Mouse (Mus musculus): ENCODE data around the gene Nat9.

The Nat9 gene

GRCm38 (mm10) chr11:115153088-115153487, 34.6 kb downstream of the Nat9 start:
- no peak for DNase-seq

- DNase-seq: peak; percentile 81 to 82
Observed at GRCm38 (mm10) chr11:115151755-115152429, 35.8 kb downstream of the Nat9 start.

- no peak for DNase-seq
Observed at GRCm38 (mm10) chr11:115150741-115151254, 36.9 kb downstream of the Nat9 start.

- no peak for DNase-seq
Observed at GRCm38 (mm10) chr11:115147813-115148212, 39.8 kb downstream of the Nat9 start.

- no peak for DNase-seq
Observed at GRCm38 (mm10) chr11:115141970-115142369, 45.7 kb downstream of the Nat9 start.

GRCm38 (mm10) chr11:115138597-115139262, 48.9 kb downstream of the Nat9 start:
- no peak for DNase-seq

- no peak for DNase-seq
Observed at GRCm38 (mm10) chr11:115133800-115134199, 53.9 kb downstream of the Nat9 start, which contains the start of gene Cd300lf. Gene Cd300lf, minus strand, starts transcription at chr11:115133992.

All from cerebellum, postnatal 36 days (tissue).